Mouse (Mus musculus): ENCODE measurements around the gene Tmprss11d. TPM values are rescaled to one million over a fixed set of nuclear protein-coding genes. Genes with fewer than 3 reads are reported as not detected.

The Tmprss11d gene
- not detected in 2 replicates for polyA plus RNA-seq (2014; fragmentation: Nextera tagmentation; extraction: Ambion mirVana)

GRCm38 (mm10) chr5:86373320-86373719, at the start of gene Tmprss11d:
TSS of gene Tmprss11d (minus strand) at chr5:86373420.
- H3K9ac ChIP-seq (ENCODE audit: low read depth, low read length): no peak within 1 kb of the TSS
- H3K27ac ChIP-seq (ENCODE audit: low read depth, low read length): no peak within 1 kb of the TSS
- H3K4me1 ChIP-seq (ENCODE audit: control insufficient read depth, insufficient read depth, low read length): no peaks in the 10 kb centered on the region
- H3K36me3 ChIP-seq (ENCODE audit: control insufficient read depth, insufficient read depth, low read length): no peaks in the 10 kb centered on the region
- H3K4me3 ChIP-seq (ENCODE audit: low read length): no peak within 1 kb of the TSS
- no peaks in the 10 kb centered on the region for H3K27me3 ChIP-seq (ENCODE audit: control insufficient read depth, insufficient read depth, low read length)
- no peak for ATAC-seq (ENCODE audit: low FRiP score, low TSS enrichment)
- H3K9me3 ChIP-seq (ENCODE audit: control insufficient read depth, low read length): no peaks in the 10 kb centered on the region
- 68% methylated on average over 3 of the region's 3 CpGs for WGBS
- H3K4me2 ChIP-seq (replicated peaks; ENCODE audit: low read depth, low read length): no peak within 1 kb of the TSS

- WGBS: 44% methylated on average over 3 of the region's 3 CpGs
- no peaks in the 10 kb centered on the region for H3K9me3 ChIP-seq (ENCODE audit: control insufficient read depth, low read length)
- no peaks in the 10 kb centered on the region for H3K36me3 ChIP-seq (ENCODE audit: control insufficient read depth, insufficient read depth, low read length)
- no peaks in the 10 kb centered on the region for H3K4me1 ChIP-seq (ENCODE audit: control insufficient read depth, insufficient read depth, low read length)
- H3K27me3 ChIP-seq (ENCODE audit: control insufficient read depth, insufficient read depth, low read length): no peaks in the 10 kb centered on the region
- no peak overlapping the region for H3K4me2 ChIP-seq (replicated peaks; ENCODE audit: low read depth, low read length)
- H3K27ac ChIP-seq (ENCODE audit: low read depth, low read length): no peak overlapping the region
- no peak for ATAC-seq (ENCODE audit: low FRiP score, low TSS enrichment)
- no peak overlapping the region for H3K9ac ChIP-seq (ENCODE audit: low read depth, low read length)
- H3K4me3 ChIP-seq (ENCODE audit: low read length): no peak overlapping the region
Observed at GRCm38 (mm10) chr5:86421323-86422028, 48.3 kb upstream of the Tmprss11d start.

GRCm38 (mm10) chr5:86419494-86419893, 46.3 kb upstream of the Tmprss11d start:
- WGBS: 22% methylated on average over 4 of the region's 4 CpGs
- Histone ChIP-seq H3K27me3 (ENCODE audit: control insufficient read depth, insufficient read depth, low read length) (no peaks in the 10 kb centered on the region), H3K36me3 (ENCODE audit: control insufficient read depth, insufficient read depth, low read length) (no peaks in the 10 kb centered on the region), H3K27ac (ENCODE audit: low read depth, low read length) (no peak overlapping the region), H3K4me2 (replicated peaks; ENCODE audit: low read depth, low read length) (no peak overlapping the region), H3K4me3 (ENCODE audit: low read length) (no peak overlapping the region), H3K4me1 (ENCODE audit: control insufficient read depth, insufficient read depth, low read length) (no peaks in the 10 kb centered on the region), H3K9me3 (ENCODE audit: control insufficient read depth, low read length) (no peaks in the 10 kb centered on the region), H3K9ac (ENCODE audit: low read depth, low read length) (no peak overlapping the region)
- no peak for ATAC-seq (ENCODE audit: low FRiP score, low TSS enrichment)

GRCm38 (mm10) chr5:86414280-86414679, 41.1 kb upstream of the Tmprss11d start:
- Histone ChIP-seq H3K36me3 (ENCODE audit: control insufficient read depth, insufficient read depth, low read length) (no peaks in the 10 kb centered on the region), H3K4me1 (ENCODE audit: control insufficient read depth, insufficient read depth, low read length) (no peaks in the 10 kb centered on the region), H3K9ac (ENCODE audit: low read depth, low read length) (no peak overlapping the region), H3K4me3 (ENCODE audit: low read length) (no peak overlapping the region), H3K27me3 (ENCODE audit: control insufficient read depth, insufficient read depth, low read length) (no peaks in the 10 kb centered on the region), H3K27ac (ENCODE audit: low read depth, low read length) (no peak overlapping the region), H3K9me3 (ENCODE audit: control insufficient read depth, low read length) (no peaks in the 10 kb centered on the region), H3K4me2 (replicated peaks; ENCODE audit: low read depth, low read length) (no peak overlapping the region)
- no peak for ATAC-seq (ENCODE audit: low FRiP score, low TSS enrichment)
- 70% methylated on average over 7 of the region's 7 CpGs for WGBS

DNA sequence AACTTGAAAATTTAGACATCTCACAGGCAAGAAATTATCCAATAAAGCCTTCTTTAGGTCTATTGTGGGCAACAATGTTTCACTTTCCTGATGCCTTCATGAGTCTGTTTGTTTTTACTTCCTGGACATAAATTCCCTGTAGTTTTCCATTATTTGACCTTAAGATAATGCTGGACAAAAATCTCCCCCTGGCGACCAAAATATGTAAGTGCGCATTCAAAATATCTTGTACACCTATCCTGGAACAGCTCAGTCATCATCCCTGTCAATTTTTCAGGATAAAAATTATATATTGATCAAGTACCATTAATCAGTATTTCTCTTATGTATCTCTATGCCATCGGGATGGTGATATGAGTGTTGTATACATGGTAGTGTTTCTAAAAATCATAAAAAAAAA, 37.6 kb upstream of the Tmprss11d start:
- 19% methylated on average over 3 of the region's 3 CpGs for WGBS
- Histone ChIP-seq H3K9me3 (ENCODE audit: control insufficient read depth, low read length) (no peaks in the 10 kb centered on the region), H3K36me3 (ENCODE audit: control insufficient read depth, insufficient read depth, low read length) (no peaks in the 10 kb centered on the region), H3K27ac (ENCODE audit: low read depth, low read length) (no peak overlapping the region), H3K4me1 (ENCODE audit: control insufficient read depth, insufficient read depth, low read length) (no peaks in the 10 kb centered on the region), H3K9ac (ENCODE audit: low read depth, low read length) (no peak overlapping the region), H3K27me3 (ENCODE audit: control insufficient read depth, insufficient read depth, low read length) (no peaks in the 10 kb centered on the region), H3K4me3 (ENCODE audit: low read length) (no peak overlapping the region), H3K4me2 (replicated peaks; ENCODE audit: low read depth, low read length) (no peak overlapping the region)
- no peak for ATAC-seq (ENCODE audit: low FRiP score, low TSS enrichment)

DNA sequence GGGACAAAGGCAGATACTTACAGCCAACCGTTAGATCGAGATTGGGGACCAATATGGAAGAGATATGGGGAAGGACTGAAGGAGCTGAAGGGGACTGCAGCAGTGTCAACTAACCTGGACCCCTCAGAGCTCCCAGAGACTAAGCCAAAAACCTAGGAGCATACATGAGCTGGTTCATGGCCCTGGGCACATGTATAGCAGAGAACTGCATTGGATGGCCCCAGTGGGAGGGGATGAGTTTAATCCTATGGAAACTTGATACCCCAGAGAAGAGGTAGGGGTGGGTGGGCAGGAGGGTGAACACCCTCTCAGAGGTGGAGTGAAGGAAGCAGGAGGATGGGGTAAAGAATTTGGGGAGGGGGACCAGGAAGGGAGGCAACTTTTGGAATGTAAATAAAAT, 34.7 kb upstream of the Tmprss11d start:
- Histone ChIP-seq H3K4me1 (ENCODE audit: control insufficient read depth, insufficient read depth, low read length) (no peaks in the 10 kb centered on the region), H3K4me3 (ENCODE audit: low read length) (no peak overlapping the region), H3K27ac (ENCODE audit: low read depth, low read length) (no peak overlapping the region), H3K9me3 (ENCODE audit: control insufficient read depth, low read length) (no peaks in the 10 kb centered on the region), H3K27me3 (ENCODE audit: control insufficient read depth, insufficient read depth, low read length) (no peaks in the 10 kb centered on the region), H3K9ac (ENCODE audit: low read depth, low read length) (no peak overlapping the region), H3K36me3 (ENCODE audit: control insufficient read depth, insufficient read depth, low read length) (no peaks in the 10 kb centered on the region), H3K4me2 (replicated peaks; ENCODE audit: low read depth, low read length) (no peak overlapping the region)
- no peak for ATAC-seq (ENCODE audit: low FRiP score, low TSS enrichment)
- WGBS: 81% methylated on average over 2 of the region's 2 CpGs

- no peak for ATAC-seq (ENCODE audit: low FRiP score, low TSS enrichment)
- Histone ChIP-seq H3K9ac (ENCODE audit: low read depth, low read length) (no peak overlapping the region), H3K4me1 (ENCODE audit: control insufficient read depth, insufficient read depth, low read length) (no peaks in the 10 kb centered on the region), H3K36me3 (ENCODE audit: control insufficient read depth, insufficient read depth, low read length) (no peaks in the 10 kb centered on the region), H3K27ac (ENCODE audit: low read depth, low read length) (no peak overlapping the region), H3K4me2 (replicated peaks; ENCODE audit: low read depth, low read length) (no peak overlapping the region), H3K27me3 (ENCODE audit: control insufficient read depth, insufficient read depth, low read length) (no peaks in the 10 kb centered on the region), H3K4me3 (ENCODE audit: low read length) (no peak overlapping the region), H3K9me3 (ENCODE audit: control insufficient read depth, low read length) (no peaks in the 10 kb centered on the region)
- WGBS: 83% methylated on average over 3 of the region's 3 CpGs
Observed at GRCm38 (mm10) chr5:86407191-86407590, 34.0 kb upstream of the Tmprss11d start.

GRCm38 (mm10) chr5:86359412-86359985, 13.7 kb downstream of the Tmprss11d start:
- Histone ChIP-seq H3K27me3 (ENCODE audit: control insufficient read depth, insufficient read depth, low read length) (no peaks in the 10 kb centered on the region), H3K4me3 (ENCODE audit: low read length) (no peak overlapping the region), H3K9ac (ENCODE audit: low read depth, low read length) (no peak overlapping the region), H3K9me3 (ENCODE audit: control insufficient read depth, low read length) (no peaks in the 10 kb centered on the region), H3K4me1 (ENCODE audit: control insufficient read depth, insufficient read depth, low read length) (no peaks in the 10 kb centered on the region), H3K36me3 (ENCODE audit: control insufficient read depth, insufficient read depth, low read length) (no peaks in the 10 kb centered on the region), H3K4me2 (replicated peaks; ENCODE audit: low read depth, low read length) (no peak overlapping the region), H3K27ac (ENCODE audit: low read depth, low read length) (no peak overlapping the region)
- WGBS: 72% methylated on average over 4 of the region's 4 CpGs
- no peak for ATAC-seq (ENCODE audit: low FRiP score, low TSS enrichment)

- no peaks in the 10 kb centered on the region for H3K27me3 ChIP-seq (ENCODE audit: control insufficient read depth, insufficient read depth, low read length)
- no peak for ATAC-seq (ENCODE audit: low FRiP score, low TSS enrichment)
- no peak overlapping the region for H3K4me2 ChIP-seq (replicated peaks; ENCODE audit: low read depth, low read length)
- no peaks in the 10 kb centered on the region for H3K36me3 ChIP-seq (ENCODE audit: control insufficient read depth, insufficient read depth, low read length)
- H3K9ac ChIP-seq (ENCODE audit: low read depth, low read length): no peak overlapping the region
- H3K9me3 ChIP-seq (ENCODE audit: control insufficient read depth, low read length): no peaks in the 10 kb centered on the region
- no peak overlapping the region for H3K4me3 ChIP-seq (ENCODE audit: low read length)
- no peaks in the 10 kb centered on the region for H3K4me1 ChIP-seq (ENCODE audit: control insufficient read depth, insufficient read depth, low read length)
- no peak overlapping the region for H3K27ac ChIP-seq (ENCODE audit: low read depth, low read length)
- WGBS: 27% methylated on average over 7 of the region's 7 CpGs
Observed at GRCm38 (mm10) chr5:86352966-86353365, 20.3 kb downstream of the Tmprss11d start.
